Mouse (Mus musculus) stomach, postnatal 0 days (tissue): ENCODE results near the gene Lrrc8c. TPM values are rescaled to one million over a fixed set of nuclear protein-coding genes. Genes with fewer than 3 reads are reported as not detected.
A peak's percentile ranks its signal among the peaks of the same experiment; 100 is the strongest.

Experiments used
- ATAC-seq: fragments of 200-750 bp; cut with Nextera tagmentation; 2 replicates; pipeline ENCODE4 v1.8.0; 2017; ENCODE audit not compliant: low FRiP score, low TSS enrichment
- DNase-seq: peaks from one replicate; pipeline ENCODE4 v3.0.0-alpha.2; 2016; ENCODE audit warnings: low spot score
- H3K27ac ChIP-seq: fragments of 300-500 bp; sonication (generic); replicated peaks from 2 replicates; pipeline ENCODE4 v1.5.1; 2014; ENCODE audit warnings: mild to moderate bottlenecking, control low read depth
- H3K27me3 ChIP-seq: fragments of 300-500 bp; sonication (generic); 2 replicates; pipeline ENCODE4 v1.6.1; 2014; ENCODE audit warnings: low read length; ENCODE audit not compliant: control insufficient read depth, insufficient read depth
- H3K36me3 ChIP-seq: fragments of 300-500 bp; sonication (generic); 2 replicates; pipeline ENCODE4 v1.6.1; 2014; ENCODE audit warnings: low read length, mixed read lengths; ENCODE audit not compliant: control insufficient read depth, insufficient read depth
- H3K4me1 ChIP-seq: fragments of 300-500 bp; sonication (generic); replicated peaks from 2 replicates; pipeline ENCODE4 v1.6.1; 2014; ENCODE audit warnings: antibody characterized with exemption; ENCODE audit not compliant: control insufficient read depth, insufficient read depth
- H3K4me2 ChIP-seq: fragments of 300-500 bp; sonication (generic); replicated peaks from 2 replicates; pipeline ENCODE4 v1.6.1; 2014; ENCODE audit warnings: low read depth, mild to moderate bottlenecking, control low read depth, moderate library complexity
- H3K4me3 ChIP-seq: fragments of 300-500 bp; sonication (generic); 2 replicates; pipeline ENCODE4 v1.5.1; 2014; ENCODE audit warnings: low read depth, low read length, control low read depth
- H3K9ac ChIP-seq: fragments of 300-500 bp; sonication (generic); 2 replicates; pipeline ENCODE4 v1.6.1; 2014; ENCODE audit warnings: mild to moderate bottlenecking, low read length, control low read depth, mixed read lengths
- H3K9me3 ChIP-seq: fragments of 300-500 bp; sonication (generic); 2 replicates; pipeline ENCODE4 v1.6.1; 2016; ENCODE audit warnings: low read length; ENCODE audit not compliant: control insufficient read depth
- CTCF ChIP-seq: IDR thresholded peaks from 2 replicates; pipeline ENCODE4 v1.5.1; 2016; ENCODE audit warnings: antibody characterized with exemption, low read depth, mild to moderate bottlenecking, moderate library complexity
- EP300 ChIP-seq: optimal IDR thresholded peaks from 2 replicates; pipeline ENCODE3; 2016; ENCODE audit warnings: antibody characterized with exemption
- WGBS: fragments of 180-500 bp; shearing (Covaris S2); extraction: QIAGEN DNeasy Blood & Tissue Kit; methylation state at CpG from one replicate; pipeline ENCODE4 v1.1.7; 2014; 5-methylcytosine and 5-hydroxymethylcytosine counted together
- polyA plus RNA-seq: library from polyadenylated mRNA; unstranded; fragments of >200 nt; fragmentation: Nextera tagmentation; extraction: Ambion mirVana; gene quantifications from 2 replicates; pipeline ENCODE4 v1.2.1, GENCODE M21; 2015

The Lrrc8c gene
- polyA plus RNA-seq, 1 experiment from 2014 or later = 7.3 TPM

- Histone ChIP-seq H3K9me3 (no peaks in the 10 kb centered on the region), H3K27me3 (no peaks in the 10 kb centered on the region), H3K36me3 (no peaks in the 10 kb centered on the region), H3K4me2 (no peak overlapping the region), H3K9ac (no peak overlapping the region), H3K27ac (no peak overlapping the region), H3K4me3 (no peak overlapping the region), H3K4me1 (no peaks in the 10 kb centered on the region; the same call in 1 of the 2 replicates)
- 57% methylated on average over 4 of the region's 4 CpGs for WGBS
- no peak for ATAC-seq
- no peak for DNase-seq
- TF ChIP-seq CTCF (no peak), EP300 (no peak)
Observed at GRCm38 (mm10) chr5:105623074-105623713, 104.0 kb downstream of the Lrrc8c start.

- H3K4me1 ChIP-seq = no peaks in the 10 kb centered on the region; the same call in 1 of the 2 replicates
- no peak for TF ChIP-seq CTCF
- no peak for TF ChIP-seq EP300
- 85% methylated on average over 3 of the region's 3 CpGs for WGBS
- no peak overlapping the region for H3K4me2 ChIP-seq
- H3K27me3 ChIP-seq = no peaks in the 10 kb centered on the region
- no peak overlapping the region for H3K27ac ChIP-seq
- ATAC-seq (no peak), DNase-seq (no peak)
- no peaks in the 10 kb centered on the region for H3K36me3 ChIP-seq
- no peak overlapping the region for H3K9ac ChIP-seq
- H3K9me3 ChIP-seq = no peaks in the 10 kb centered on the region
- no peak overlapping the region for H3K4me3 ChIP-seq
Observed at GRCm38 (mm10) chr5:105624257-105624656, 105.1 kb downstream of the Lrrc8c start.

DNA sequence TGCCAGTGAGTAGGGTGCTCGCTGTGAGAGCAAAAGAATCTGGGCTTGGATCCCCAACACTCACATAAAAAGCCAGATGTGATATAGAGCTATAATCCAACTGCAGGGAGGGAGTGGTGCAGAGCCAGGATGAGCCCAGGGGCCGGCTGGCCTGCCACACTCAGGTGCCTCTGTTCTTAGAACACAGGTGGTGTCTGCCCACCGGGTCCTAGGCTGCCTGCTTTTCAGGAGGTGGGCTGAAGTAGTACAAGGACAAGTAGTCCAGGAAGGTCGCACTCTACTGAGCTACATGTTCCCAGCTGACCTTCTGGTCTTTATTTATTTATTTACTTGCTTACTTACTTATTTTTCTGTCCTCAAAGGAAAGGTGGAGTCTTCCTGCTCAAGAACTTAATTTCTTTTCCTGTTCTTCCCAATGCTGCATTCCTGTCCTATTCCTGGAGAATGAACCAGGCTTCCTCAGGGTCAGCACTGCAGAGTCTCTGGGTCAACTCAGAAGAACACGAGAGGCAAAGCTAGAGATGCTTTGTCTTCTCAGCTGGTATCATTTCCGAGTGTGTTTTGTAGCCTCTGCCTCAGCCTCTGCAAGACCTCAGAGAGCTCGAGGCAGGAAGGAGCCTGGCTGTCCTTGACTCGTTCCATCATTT, 106.4 kb downstream of the Lrrc8c start:
- WGBS = 68% methylated on average over 8 of the region's 8 CpGs
- ATAC-seq (no peak), DNase-seq (no peak)
- TF ChIP-seq EP300 (no peak), CTCF (no peak)
- Histone ChIP-seq H3K27ac (0 out of 2 replicates have a peak overlapping the region, but pooled peaks have one; percentile 13), H3K27me3 (no peaks in the 10 kb centered on the region), H3K4me1 (no peaks in the 10 kb centered on the region; the same call in 1 of the 2 replicates), H3K4me2 (no peak overlapping the region), H3K9me3 (no peaks in the 10 kb centered on the region), H3K9ac (no peak overlapping the region), H3K4me3 (no peak overlapping the region), H3K36me3 (no peaks in the 10 kb centered on the region)

- H3K9ac ChIP-seq = no peak overlapping the region
- H3K9me3 ChIP-seq = no peaks in the 10 kb centered on the region
- no peaks in the 10 kb centered on the region for H3K27me3 ChIP-seq
- no peak overlapping the region for H3K4me2 ChIP-seq
- no peak overlapping the region; the same call in 1 of the 2 replicates for H3K27ac ChIP-seq
- no peaks in the 10 kb centered on the region; the same call in 1 of the 2 replicates for H3K4me1 ChIP-seq
- DNase-seq (no peak), ATAC-seq (no peak)
- H3K4me3 ChIP-seq = no peak overlapping the region
- no peaks in the 10 kb centered on the region for H3K36me3 ChIP-seq
- WGBS = 63% methylated on average over 3 of the region's 3 CpGs
- TF ChIP-seq CTCF = no peak
- no peak for TF ChIP-seq EP300
Observed at GRCm38 (mm10) chr5:105626355-105626754, 107.2 kb downstream of the Lrrc8c start.

GRCm38 (mm10) chr5:105627093-105627492, 107.9 kb downstream of the Lrrc8c start:
- ATAC-seq = no peak
- H3K4me2 ChIP-seq = no peak overlapping the region
- DNase-seq = no peak
- TF ChIP-seq CTCF (no peak), EP300 (no peak)
- no peaks in the 10 kb centered on the region; the same call in 1 of the 2 replicates for H3K4me1 ChIP-seq
- no peak overlapping the region for H3K27ac ChIP-seq
- H3K9ac ChIP-seq = no peak overlapping the region
- WGBS = 73% methylated on average over 5 of the region's 5 CpGs
- H3K9me3 ChIP-seq = no peaks in the 10 kb centered on the region
- no peak overlapping the region for H3K4me3 ChIP-seq
- H3K36me3 ChIP-seq = no peaks in the 10 kb centered on the region
- H3K27me3 ChIP-seq = no peaks in the 10 kb centered on the region

DNA sequence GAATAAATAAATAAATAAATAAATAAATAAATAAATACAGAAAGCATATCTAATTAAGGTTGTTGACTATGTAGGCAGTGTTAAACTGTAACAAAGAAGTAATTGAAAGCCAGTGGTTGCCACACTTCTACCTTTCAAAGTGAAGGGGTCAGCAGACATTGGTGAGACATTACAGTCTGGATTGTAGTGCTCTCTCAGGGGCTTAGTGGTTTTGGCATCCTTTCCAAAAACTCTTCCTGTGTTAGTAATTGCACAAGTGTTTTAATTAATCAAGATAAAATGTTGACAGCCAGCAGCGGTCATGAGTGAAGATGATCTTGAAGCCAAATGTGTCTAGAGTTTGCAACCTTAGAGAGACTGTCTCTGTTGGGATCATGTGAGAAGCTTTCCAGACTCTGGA, 110.8 kb downstream of the Lrrc8c start:
- no peak overlapping the region for H3K4me3 ChIP-seq
- no peak for DNase-seq
- no peak overlapping the region for H3K9ac ChIP-seq
- H3K36me3 ChIP-seq = no peaks in the 10 kb centered on the region
- H3K9me3 ChIP-seq = no peaks in the 10 kb centered on the region
- H3K4me2 ChIP-seq = no peak overlapping the region
- no peak for TF ChIP-seq EP300
- TF ChIP-seq CTCF = no peak
- no peak for ATAC-seq
- H3K27me3 ChIP-seq = no peaks in the 10 kb centered on the region
- no peaks in the 10 kb centered on the region for H3K4me1 ChIP-seq
- H3K27ac ChIP-seq = no peak overlapping the region
- WGBS = 49% methylated on average over 1 of the region's 1 CpGs
